Comparison of ENCODE assay signal across 16 mouse cellular contexts in genomic region chr13:111995716-111996115, GRCm38 (mm10).
"Had no signal": no experiment of that assay in that cellular context is flagged by ENCODE, and none has a peak within 500 bp of the region (broad histone marks: within the 10 kb centered on the region; RNA-seq: fewer than 3 reads in every experiment).

No protein-coding gene starts in this region.

- H3K27ac ChIP-seq: kidney, embryonic 15.5 days; left cerebral cortex, adult 2 months; limb, embryonic 10.5 days; liver, embryonic 15.5 days; macrophage; midbrain, embryonic 12.5 days; neural tube, embryonic 12.5 days had no signal

- H3K9me3 ChIP-seq: kidney, embryonic 15.5 days; limb, embryonic 10.5 days; liver, embryonic 15.5 days; midbrain, embryonic 12.5 days; neural tube, embryonic 12.5 days had no signal

- H3K4me2 ChIP-seq: kidney, embryonic 15.5 days; liver, embryonic 11.5 days; liver, embryonic 15.5 days; midbrain, embryonic 12.5 days; neural tube, embryonic 12.5 days had no signal

- ATAC-seq: intestine, embryonic 16.5 days had no signal

- DNase-seq: kidney, adult 2 months; kidney, postnatal 14 days; lung, adult 2 months; lung, postnatal 14 days; right cerebral cortex, postnatal 4 days; spleen, adult 18-20 months had no signal

- H3K36me3 ChIP-seq: kidney, embryonic 15.5 days; limb, embryonic 10.5 days; liver, embryonic 15.5 days; midbrain, embryonic 12.5 days; neural tube, embryonic 12.5 days had no signal

- H3K27me3 ChIP-seq: kidney, embryonic 15.5 days; midbrain, embryonic 12.5 days; neural tube, embryonic 12.5 days had no signal

- H3K9ac ChIP-seq: kidney, embryonic 15.5 days; liver, embryonic 15.5 days; midbrain, embryonic 12.5 days; neural tube, embryonic 12.5 days had no signal

- H3K4me3 ChIP-seq: kidney, embryonic 15.5 days; left cerebral cortex, adult 2 months; limb, embryonic 10.5 days; liver, embryonic 15.5 days; megakaryocyte, embryonic 14.5 days; midbrain, embryonic 12.5 days; neural tube, embryonic 12.5 days had no signal
